Mouse (Mus musculus) right cerebral cortex, postnatal 36 days (tissue): ENCODE measurements around the gene Krtap1-5.
"Not testable (repeated sequence)": the region's sequence is repeated elsewhere in the genome, so short reads cannot be mapped to it uniquely, and the experiment has no call there.

Experiments
- DNase-seq, 2 experiments: peaks; one replicate each; pipeline ENCODE4 v3.0.0; 2022; ENCODE audit warnings: low spot score in 2 of 2, mixed read lengths in 1 of 2

Krtap1-5 gene

GRCm38 (mm10) chr11:99580636-99581035, at the start of gene Krtap1-5:
Gene Krtap1-5, minus strand, starts transcription at chr11:99581016.
- DNase-seq, result no peak

GRCm38 (mm10) chr11:99628138-99628537, 47.3 kb upstream of the Krtap1-5 start, which contains the start of gene Krtap4-1:
Gene Krtap4-1, minus strand, starts transcription at chr11:99628238.
- DNase-seq, result no peak

GRCm38 (mm10) chr11:99620335-99620734, 39.5 kb upstream of the Krtap1-5 start, which contains the start of gene Gm11562:
Gene Gm11562, minus strand, starts transcription at chr11:99620435.
- no peak for DNase-seq

GRCm38 (mm10) chr11:99614796-99615363, 34.1 kb upstream of the Krtap1-5 start, which contains the start of gene Krtap2-4:
Gene Krtap2-4, minus strand, starts transcription at chr11:99614846.
- DNase-seq, result no peak

- not testable (repeated sequence) for DNase-seq
Measured at GRCm38 (mm10) chr11:99610089-99610488, 29.3 kb upstream of the Krtap1-5 start, which contains the start of gene Gm11937. Gene Gm11937, minus strand, starts transcription at chr11:99610189.

GRCm38 (mm10) chr11:99609126-99609525, 28.3 kb upstream of the Krtap1-5 start:
- peak; percentile 50 to 58 for DNase-seq

- DNase-seq, result not testable (repeated sequence)
Measured at GRCm38 (mm10) chr11:99603208-99603607, 22.4 kb upstream of the Krtap1-5 start, which contains the start of gene Gm11938. Gene Gm11938, minus strand, starts transcription at chr11:99603308.

GRCm38 (mm10) chr11:99597742-99598141, 16.9 kb upstream of the Krtap1-5 start, which contains the start of gene Krtap9-3:
Gene Krtap9-3, minus strand, starts transcription at chr11:99598105.
- not testable (repeated sequence) for DNase-seq

GRCm38 (mm10) chr11:99590981-99591380, 10.2 kb upstream of the Krtap1-5 start, which contains the start of gene Krtap1-3:
Gene Krtap1-3, minus strand, starts transcription at chr11:99591339.
- no peak for DNase-seq

- DNase-seq, result no peak
Measured at GRCm38 (mm10) chr11:99585096-99585495, 4.3 kb upstream of the Krtap1-5 start.

- no peak for DNase-seq
Measured at GRCm38 (mm10) chr11:99583245-99583704, 2.5 kb upstream of the Krtap1-5 start, which contains the start of gene Krtap1-4. Gene Krtap1-4, minus strand, starts transcription at chr11:99583654.

GRCm38 (mm10) chr11:99581564-99581963, 748 bp upstream of the Krtap1-5 start:
- no peak for DNase-seq

- DNase-seq, result no peak
Measured at GRCm38 (mm10) chr11:99581051-99581450, 235 bp upstream of the Krtap1-5 start.

GRCm38 (mm10) chr11:99574106-99574505, 6.7 kb downstream of the Krtap1-5 start:
- DNase-seq, result no peak

- DNase-seq, result no peak
Measured at GRCm38 (mm10) chr11:99573164-99573563, 7.7 kb downstream of the Krtap1-5 start.

- DNase-seq, result no peak
Measured at GRCm38 (mm10) chr11:99566530-99566929, 14.3 kb downstream of the Krtap1-5 start, which contains the start of gene Krtap3-1. Gene Krtap3-1, minus strand, starts transcription at chr11:99566630.

- DNase-seq, result no peak
Measured at GRCm38 (mm10) chr11:99562580-99562979, 18.2 kb downstream of the Krtap1-5 start.

GRCm38 (mm10) chr11:99559366-99559765, 21.4 kb downstream of the Krtap1-5 start, which contains the start of gene Gm11939:
Gene Gm11939, minus strand, starts transcription at chr11:99559466.
- DNase-seq, result no peak

GRCm38 (mm10) chr11:99557976-99558745, 22.7 kb downstream of the Krtap1-5 start:
- peak in 1 of 2 experiments; percentile 9 for DNase-seq

- DNase-seq, result no peak
Measured at GRCm38 (mm10) chr11:99556753-99557152, 24.1 kb downstream of the Krtap1-5 start, which contains the start of gene Krtap3-2. Gene Krtap3-2, minus strand, starts transcription at chr11:99556853.

GRCm38 (mm10) chr11:99556195-99556594, 24.6 kb downstream of the Krtap1-5 start:
- DNase-seq, result no peak

GRCm38 (mm10) chr11:99550765-99551164, 30.1 kb downstream of the Krtap1-5 start, which contains the start of gene Krtap3-3:
Gene Krtap3-3, minus strand, starts transcription at chr11:99550865.
- no peak for DNase-seq
